Mouse (Mus musculus): ENCODE data around the gene Anxa6. TPM values are rescaled to one million over a fixed set of nuclear protein-coding genes. Genes with fewer than 3 reads are reported as not detected.

The Anxa6 gene
- polyA plus RNA-seq, 1 experiment from 2014 or later, result 112 TPM

DNA sequence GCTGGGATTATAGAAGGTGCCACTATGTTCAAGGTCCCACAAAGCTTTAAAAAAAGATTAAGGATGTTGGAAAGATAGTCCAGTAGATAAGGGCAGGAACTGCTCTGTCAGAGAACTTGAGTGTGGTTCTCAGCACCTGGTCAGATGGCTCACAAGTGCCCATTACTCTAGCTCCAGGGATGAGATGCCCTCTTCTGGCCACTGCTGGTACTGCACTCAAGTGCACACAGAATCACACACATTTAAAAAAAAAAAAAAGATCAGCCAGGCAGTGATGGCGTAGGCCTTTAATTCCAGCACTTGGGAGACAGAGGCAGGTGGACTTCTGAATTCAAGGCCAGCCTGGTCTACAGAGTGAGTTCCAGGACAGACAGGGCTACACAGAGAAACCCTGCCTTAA, 45.3 kb downstream of the Anxa6 start:
- no peak overlapping the region for H3K4me2 ChIP-seq (ENCODE audit: low read depth, low read length)
- H3K27ac ChIP-seq (replicated peaks; ENCODE audit: low read depth, low read length), result no peak overlapping the region
- 77% methylated on average over 1 of the region's 1 CpGs for WGBS
- DNase-seq (ENCODE audit: low spot score) (peak; percentile 20), ATAC-seq (replicated peaks; ENCODE audit: insufficient number of reproducible peaks, low FRiP score, low TSS enrichment, low read depth) (no peak)
- H3K9me3 ChIP-seq (replicated peaks; ENCODE audit: control insufficient read depth, low read length), result no peaks in the 10 kb centered on the region
- no peak overlapping the region for H3K9ac ChIP-seq (replicated peaks; ENCODE audit: low read length)
- no peaks in the 10 kb centered on the region for H3K4me1 ChIP-seq (ENCODE audit: control insufficient read depth, insufficient read depth, low read length)
- H3K36me3 ChIP-seq (replicated peaks; ENCODE audit: control insufficient read depth, insufficient read depth, low read depth, low read length), result no peaks in the 10 kb centered on the region
- no peak overlapping the region for H3K4me3 ChIP-seq (ENCODE audit: low read depth, low read length)
- H3K27me3 ChIP-seq (ENCODE audit: control insufficient read depth, insufficient read depth, low read length), result no peaks in the 10 kb centered on the region

DNA sequence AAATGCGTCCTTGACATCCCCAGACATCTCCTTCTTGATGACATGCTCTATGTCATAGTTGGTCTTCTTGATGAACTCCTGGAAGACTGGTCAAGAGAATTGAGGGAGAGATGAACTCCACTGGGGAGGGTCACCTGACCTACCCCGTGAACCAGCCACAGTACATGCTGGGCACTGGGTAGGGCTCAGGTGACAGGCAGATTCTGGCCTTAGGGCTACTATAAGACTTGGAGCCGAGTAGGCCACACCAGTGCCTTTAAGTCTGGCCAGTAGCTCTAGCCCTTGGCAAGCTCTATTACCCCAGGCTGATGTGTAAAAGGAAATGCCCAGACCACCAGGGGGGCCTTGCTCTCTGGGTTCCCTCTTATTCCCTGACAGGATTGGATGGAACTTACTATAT, 48.2 kb downstream of the Anxa6 start:
- H3K27ac ChIP-seq (replicated peaks; ENCODE audit: low read depth, low read length), result no peak overlapping the region
- H3K9me3 ChIP-seq (replicated peaks; ENCODE audit: control insufficient read depth, low read length), result no peaks in the 10 kb centered on the region
- DNase-seq (ENCODE audit: low spot score) (no peak), ATAC-seq (replicated peaks; ENCODE audit: insufficient number of reproducible peaks, low FRiP score, low TSS enrichment, low read depth) (no peak)
- H3K4me2 ChIP-seq (ENCODE audit: low read depth, low read length), result no peak overlapping the region
- H3K27me3 ChIP-seq (ENCODE audit: control insufficient read depth, insufficient read depth, low read length), result no peaks in the 10 kb centered on the region
- H3K9ac ChIP-seq (replicated peaks; ENCODE audit: low read length), result no peak overlapping the region
- H3K4me3 ChIP-seq (ENCODE audit: low read depth, low read length), result no peak overlapping the region
- H3K36me3 ChIP-seq (replicated peaks; ENCODE audit: control insufficient read depth, insufficient read depth, low read depth, low read length), result no peaks in the 10 kb centered on the region; the same call in 1 of the 2 replicates
- no peaks in the 10 kb centered on the region for H3K4me1 ChIP-seq (ENCODE audit: control insufficient read depth, insufficient read depth, low read length)
- 63% methylated on average over 3 of the region's 3 CpGs for WGBS

DNA sequence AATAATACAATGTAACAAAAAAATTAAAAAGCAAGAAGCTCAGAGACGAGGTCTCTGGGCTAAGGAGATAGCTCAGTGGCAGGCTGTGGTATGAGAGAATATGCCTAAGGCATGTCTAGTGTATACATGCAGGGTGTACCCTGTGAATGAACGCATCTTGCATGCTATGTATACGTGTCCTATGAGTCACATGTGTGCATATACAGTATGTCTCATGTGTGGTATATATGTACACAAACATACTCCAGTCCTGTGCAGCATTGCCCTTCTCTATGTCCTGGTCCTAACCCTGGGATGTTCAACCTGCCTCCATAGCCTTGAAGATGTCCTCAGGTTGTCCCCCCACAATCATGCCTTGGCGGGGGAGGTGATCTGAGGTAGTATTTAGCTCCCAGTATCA, 48.7 kb downstream of the Anxa6 start:
- Histone ChIP-seq H3K27me3 (ENCODE audit: control insufficient read depth, insufficient read depth, low read length) (no peaks in the 10 kb centered on the region), H3K36me3 (replicated peaks; ENCODE audit: control insufficient read depth, insufficient read depth, low read depth, low read length) (no peaks in the 10 kb centered on the region; the same call in 1 of the 2 replicates), H3K4me1 (ENCODE audit: control insufficient read depth, insufficient read depth, low read length) (no peaks in the 10 kb centered on the region), H3K4me2 (ENCODE audit: low read depth, low read length) (no peak overlapping the region), H3K9ac (replicated peaks; ENCODE audit: low read length) (no peak overlapping the region), H3K9me3 (replicated peaks; ENCODE audit: control insufficient read depth, low read length) (no peaks in the 10 kb centered on the region), H3K27ac (replicated peaks; ENCODE audit: low read depth, low read length) (no peak overlapping the region), H3K4me3 (ENCODE audit: low read depth, low read length) (no peak overlapping the region)
- ATAC-seq (replicated peaks; ENCODE audit: insufficient number of reproducible peaks, low FRiP score, low TSS enrichment, low read depth) (peak; percentile 37; the same call in 1 of the 2 replicates), DNase-seq (ENCODE audit: low spot score) (no peak)
- WGBS, result 59% methylated on average over 4 of the region's 4 CpGs

DNA sequence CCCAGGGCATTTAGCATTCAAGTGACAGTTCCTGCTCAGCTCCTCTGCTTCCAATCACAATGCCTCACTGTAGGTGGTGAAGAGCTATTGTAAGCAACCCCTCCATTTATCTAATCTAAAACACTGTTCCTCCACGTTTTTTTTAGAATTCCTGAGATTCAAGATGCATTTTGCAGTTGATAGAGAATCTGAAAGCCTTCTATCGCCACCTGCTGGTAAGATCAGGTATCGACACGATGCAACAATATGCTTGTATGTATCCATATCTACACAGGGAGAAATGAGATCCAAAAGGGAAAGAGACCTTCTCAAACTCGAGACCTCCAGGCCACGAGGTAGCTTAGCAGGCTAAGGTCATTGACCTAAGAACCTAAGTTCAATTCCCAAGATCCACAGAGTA, 49.2 kb downstream of the Anxa6 start:
- no peak overlapping the region for H3K9ac ChIP-seq (replicated peaks; ENCODE audit: low read length)
- WGBS, result 1% methylated on average over 6 of the region's 6 CpGs
- no peak for ATAC-seq (replicated peaks; ENCODE audit: insufficient number of reproducible peaks, low FRiP score, low TSS enrichment, low read depth)
- no peaks in the 10 kb centered on the region; the same call in 1 of the 2 replicates for H3K36me3 ChIP-seq (replicated peaks; ENCODE audit: control insufficient read depth, insufficient read depth, low read depth, low read length)
- no peak overlapping the region for H3K4me3 ChIP-seq (ENCODE audit: low read depth, low read length)
- no peaks in the 10 kb centered on the region for H3K9me3 ChIP-seq (replicated peaks; ENCODE audit: control insufficient read depth, low read length)
- H3K27me3 ChIP-seq (ENCODE audit: control insufficient read depth, insufficient read depth, low read length), result no peaks in the 10 kb centered on the region
- no peak overlapping the region for H3K4me2 ChIP-seq (ENCODE audit: low read depth, low read length)
- peak; percentile 93 for DNase-seq (ENCODE audit: low spot score)
- H3K27ac ChIP-seq (replicated peaks; ENCODE audit: low read depth, low read length), result no peak overlapping the region
- H3K4me1 ChIP-seq (ENCODE audit: control insufficient read depth, insufficient read depth, low read length), result no peaks in the 10 kb centered on the region

DNA sequence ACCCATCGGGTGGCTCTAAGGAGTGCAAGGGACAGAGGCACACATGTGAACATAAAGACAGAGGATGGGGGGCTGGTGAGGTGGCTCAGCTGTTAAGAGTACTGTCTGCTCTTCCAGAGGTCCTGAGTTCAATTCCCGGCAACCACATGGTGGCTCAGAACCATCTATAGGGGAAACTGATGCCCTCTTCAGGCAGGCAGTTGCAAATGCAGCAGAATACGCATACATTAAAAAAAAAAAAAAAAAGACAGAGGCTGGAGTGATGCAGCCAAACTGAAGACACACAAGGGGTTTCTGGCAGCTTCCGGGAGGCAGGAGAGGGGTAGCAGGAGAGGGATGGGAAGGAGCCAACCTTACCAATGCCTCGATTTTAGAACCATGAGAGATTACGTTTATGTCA, 50.7 kb downstream of the Anxa6 start:
- Histone ChIP-seq H3K9me3 (replicated peaks; ENCODE audit: control insufficient read depth, low read length) (no peaks in the 10 kb centered on the region), H3K27me3 (ENCODE audit: control insufficient read depth, insufficient read depth, low read length) (no peaks in the 10 kb centered on the region), H3K27ac (replicated peaks; ENCODE audit: low read depth, low read length) (no peak overlapping the region), H3K9ac (replicated peaks; ENCODE audit: low read length) (no peak overlapping the region), H3K4me1 (ENCODE audit: control insufficient read depth, insufficient read depth, low read length) (no peaks in the 10 kb centered on the region), H3K36me3 (replicated peaks; ENCODE audit: control insufficient read depth, insufficient read depth, low read depth, low read length) (no peaks in the 10 kb centered on the region; the same call in 1 of the 2 replicates), H3K4me2 (ENCODE audit: low read depth, low read length) (no peak overlapping the region), H3K4me3 (ENCODE audit: low read depth, low read length) (no peak overlapping the region)
- WGBS, result 83% methylated on average over 6 of the region's 6 CpGs
- no peak for ATAC-seq (replicated peaks; ENCODE audit: insufficient number of reproducible peaks, low FRiP score, low TSS enrichment, low read depth)
- no peak for DNase-seq (ENCODE audit: low spot score)

DNA sequence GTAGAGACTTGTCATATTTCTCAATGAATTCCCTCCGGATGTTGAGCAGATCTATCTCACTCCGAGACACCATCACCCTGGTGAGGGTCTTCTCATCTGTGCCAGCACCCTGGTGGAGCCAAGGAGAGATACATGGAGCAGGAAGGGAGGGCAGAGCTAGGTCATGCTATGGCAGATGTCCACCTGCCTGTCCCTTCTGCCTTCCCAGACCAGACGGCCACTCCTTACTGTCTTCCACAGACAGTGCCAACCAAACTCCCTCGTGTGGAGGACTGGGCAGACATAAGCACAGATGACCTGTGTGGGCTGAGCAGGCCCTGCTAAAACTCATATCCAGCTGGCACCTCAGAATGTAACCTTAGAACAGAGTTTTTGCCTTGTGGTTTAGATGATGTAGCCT, 51.6 kb downstream of the Anxa6 start:
- H3K4me1 ChIP-seq (ENCODE audit: control insufficient read depth, insufficient read depth, low read length), result no peaks in the 10 kb centered on the region
- no peak for DNase-seq (ENCODE audit: low spot score)
- ATAC-seq (replicated peaks; ENCODE audit: insufficient number of reproducible peaks, low FRiP score, low TSS enrichment, low read depth), result no peak
- H3K27ac ChIP-seq (replicated peaks; ENCODE audit: low read depth, low read length), result no peak overlapping the region
- H3K27me3 ChIP-seq (ENCODE audit: control insufficient read depth, insufficient read depth, low read length), result no peaks in the 10 kb centered on the region
- H3K4me3 ChIP-seq (ENCODE audit: low read depth, low read length), result no peak overlapping the region
- no peaks in the 10 kb centered on the region; the same call in 1 of the 2 replicates for H3K36me3 ChIP-seq (replicated peaks; ENCODE audit: control insufficient read depth, insufficient read depth, low read depth, low read length)
- no peak overlapping the region for H3K4me2 ChIP-seq (ENCODE audit: low read depth, low read length)
- WGBS, result 95% methylated on average over 4 of the region's 4 CpGs
- no peaks in the 10 kb centered on the region for H3K9me3 ChIP-seq (replicated peaks; ENCODE audit: control insufficient read depth, low read length)
- no peak overlapping the region for H3K9ac ChIP-seq (replicated peaks; ENCODE audit: low read length)

DNA sequence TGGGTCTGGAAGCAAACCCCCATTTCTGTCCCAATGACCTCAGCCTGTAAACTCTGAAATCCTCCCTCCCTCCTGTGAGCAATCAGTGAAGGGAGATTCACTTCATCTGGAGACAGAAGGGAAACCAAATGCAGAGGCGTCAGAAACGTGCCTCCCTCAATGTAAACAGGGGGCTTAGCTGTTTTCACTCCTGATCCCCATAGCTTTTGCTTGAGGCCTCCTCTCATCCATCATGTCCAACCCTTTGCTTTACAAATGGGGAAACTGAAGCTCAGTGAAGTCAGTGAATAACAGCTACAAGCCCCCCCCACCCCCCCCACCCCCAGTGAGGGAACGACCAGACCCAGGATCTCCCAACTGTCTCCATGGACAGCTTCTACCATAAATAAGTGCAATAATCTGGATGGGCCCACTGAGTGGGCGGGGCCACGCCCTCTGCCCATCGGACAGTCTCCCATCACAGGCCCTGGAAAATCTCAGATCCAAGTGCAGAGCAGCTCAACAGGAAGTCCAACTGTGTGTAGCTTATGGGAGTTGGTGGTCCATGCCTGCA, 55.8 kb downstream of the Anxa6 start:
- Histone ChIP-seq H3K36me3 (replicated peaks; ENCODE audit: control insufficient read depth, insufficient read depth, low read depth, low read length) (no peaks in the 10 kb centered on the region; the same call in 1 of the 2 replicates), H3K4me1 (ENCODE audit: control insufficient read depth, insufficient read depth, low read length) (no peaks in the 10 kb centered on the region), H3K9me3 (replicated peaks; ENCODE audit: control insufficient read depth, low read length) (no peaks in the 10 kb centered on the region), H3K27ac (replicated peaks; ENCODE audit: low read depth, low read length) (no peak overlapping the region), H3K27me3 (ENCODE audit: control insufficient read depth, insufficient read depth, low read length) (no peaks in the 10 kb centered on the region), H3K4me2 (ENCODE audit: low read depth, low read length) (no peak overlapping the region), H3K4me3 (ENCODE audit: low read depth, low read length) (no peak overlapping the region), H3K9ac (replicated peaks; ENCODE audit: low read length) (no peak overlapping the region)
- DNase-seq (ENCODE audit: low spot score), result no peak
- 69% methylated on average over 6 of the region's 6 CpGs for WGBS
- no peak for ATAC-seq (replicated peaks; ENCODE audit: insufficient number of reproducible peaks, low FRiP score, low TSS enrichment, low read depth)

DNA sequence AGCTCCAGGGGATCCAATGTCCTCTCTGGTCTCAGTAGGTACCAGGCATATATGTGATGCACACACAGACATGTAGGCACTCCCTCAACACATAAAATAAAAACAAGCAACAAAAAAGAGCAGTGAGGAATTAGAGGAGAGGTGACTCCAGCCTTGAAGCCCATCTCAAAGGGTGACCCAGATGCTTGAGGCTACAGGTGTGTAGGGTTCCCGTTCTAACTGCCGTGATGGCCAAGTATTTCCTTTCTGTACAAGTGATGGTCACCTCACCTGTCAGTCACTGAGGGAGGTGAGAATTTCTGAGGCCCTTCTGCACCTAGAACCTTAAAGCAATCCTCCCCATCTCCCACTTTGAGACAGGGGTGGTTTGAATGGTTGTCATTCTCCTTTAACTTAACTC, 56.9 kb downstream of the Anxa6 start:
- ATAC-seq (replicated peaks; ENCODE audit: insufficient number of reproducible peaks, low FRiP score, low TSS enrichment, low read depth) (no peak), DNase-seq (ENCODE audit: low spot score) (no peak)
- Histone ChIP-seq H3K36me3 (replicated peaks; ENCODE audit: control insufficient read depth, insufficient read depth, low read depth, low read length) (no peaks in the 10 kb centered on the region), H3K9ac (replicated peaks; ENCODE audit: low read length) (no peak overlapping the region), H3K4me1 (ENCODE audit: control insufficient read depth, insufficient read depth, low read length) (no peaks in the 10 kb centered on the region), H3K27me3 (ENCODE audit: control insufficient read depth, insufficient read depth, low read length) (no peaks in the 10 kb centered on the region), H3K27ac (replicated peaks; ENCODE audit: low read depth, low read length) (no peak overlapping the region), H3K4me3 (ENCODE audit: low read depth, low read length) (no peak overlapping the region), H3K9me3 (replicated peaks; ENCODE audit: control insufficient read depth, low read length) (no peaks in the 10 kb centered on the region), H3K4me2 (ENCODE audit: low read depth, low read length) (no peak overlapping the region)
- 93% methylated on average over 2 of the region's 2 CpGs for WGBS
